Comparison of ENCODE assay signal across 8 mouse cellular contexts in the genomic region with DNA sequence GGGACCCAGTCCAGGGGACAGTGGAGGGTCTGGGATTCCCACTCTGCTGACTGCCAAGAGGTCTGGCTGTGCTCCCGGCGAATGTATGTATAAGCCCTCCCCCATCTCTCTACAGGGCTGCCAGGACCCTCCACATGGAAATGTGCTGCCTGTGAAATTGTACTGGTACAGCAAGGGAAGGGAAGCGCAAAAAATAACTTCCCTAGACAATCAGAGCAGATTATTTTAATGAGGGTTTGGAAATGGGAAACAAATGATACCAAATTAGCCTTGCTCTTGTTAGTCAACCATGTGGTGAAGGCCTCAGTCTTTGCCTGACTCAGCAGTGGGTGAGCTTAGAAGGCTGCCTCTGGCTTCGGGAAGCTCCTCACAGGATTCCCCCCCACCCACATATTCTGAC.
DNase-seq lines count a peak whose midpoint lies in the region; ATAC-seq lines count a peak whose summit lies in the region.

No protein-coding gene starts in this region.

- ATAC-seq in heart, embryonic 15.5 days (replicated peaks; ENCODE audit: insufficient number of reproducible peaks, insufficient read depth, low FRiP score, low read depth): peak; percentile 81
- ATAC-seq in midbrain, embryonic 12.5 days (ENCODE audit: low FRiP score, low read depth): no peak

- peak overlapping the region; percentile 27; the same call in 1 of the 2 replicates for H3K27ac ChIP-seq in heart, embryonic 15.5 days
- peak overlapping the region; percentile 56; the same call in 1 of the 2 replicates for H3K27ac ChIP-seq in midbrain, embryonic 12.5 days (replicated peaks)

- H3K27me3 ChIP-seq in heart, embryonic 15.5 days: no peaks in the 10 kb centered on the region
- no peaks in the 10 kb centered on the region; the same call in 1 of the 2 replicates for H3K27me3 ChIP-seq in midbrain, embryonic 12.5 days

- H3K9me3 ChIP-seq in heart, embryonic 15.5 days (replicated peaks): no peaks in the 10 kb centered on the region
- H3K9me3 ChIP-seq in midbrain, embryonic 12.5 days: no peaks in the 10 kb centered on the region

- intact Hi-C loops in heart, postnatal 14 days (cut with DNase I): no loop called here

- no peak overlapping the region for H3K4me3 ChIP-seq in heart, embryonic 15.5 days
- no peak overlapping the region for H3K4me3 ChIP-seq in midbrain, embryonic 12.5 days

- peaks cover 9% of the 10 kb centered on the region for H3K4me1 ChIP-seq in heart, embryonic 15.5 days (replicated peaks)
- H3K4me1 ChIP-seq in midbrain, embryonic 12.5 days: peaks cover 28% of the 10 kb centered on the region

- no peak overlapping the region for H3K4me2 ChIP-seq in heart, embryonic 15.5 days
- no peak overlapping the region for H3K4me2 ChIP-seq in midbrain, embryonic 12.5 days (replicated peaks)

- WGBS in heart, embryonic 15.5 days: 34% methylated on average over 4 of the region's 4 CpGs
- 40% methylated on average over 4 of the region's 4 CpGs for WGBS in midbrain, embryonic 12.5 days

- no peak for DNase-seq in heart, postnatal 14 days
- peak; percentile 83 for DNase-seq in brain, adult 2 months (ENCODE audit: low read depth, low spot score)
- DNase-seq in frontal cortex, postnatal 10 days (ENCODE audit: low spot score in 2 of 2): peak; percentile 31 to 34
- no peak for DNase-seq in urinary bladder, postnatal 10 days (ENCODE audit: low spot score)
- no peak for DNase-seq in T-cell, adult 2 months (ENCODE audit: low spot score)
- DNase-seq in MN1 (ENCODE audit: low spot score): no peak

- H3K36me3 ChIP-seq in heart, embryonic 15.5 days: no peaks in the 10 kb centered on the region
- H3K36me3 ChIP-seq in midbrain, embryonic 12.5 days: no peaks in the 10 kb centered on the region

- H3K9ac ChIP-seq in heart, embryonic 15.5 days: no peak overlapping the region
- H3K9ac ChIP-seq in midbrain, embryonic 12.5 days (replicated peaks): no peak overlapping the region

Comparison
In these comparisons a context has a peak if more than half of its experiments do, and no peak if none do; other contexts are left out.
1. DNase-seq: peak in brain, adult 2 months (single experiment) and frontal cortex, postnatal 10 days (2 of 2); none in heart, postnatal 14 days (0 of 2), urinary bladder, postnatal 10 days (single experiment), T-cell, adult 2 months (single experiment) and MN1 (single experiment).